Mouse (Mus musculus): ENCODE measurements around the gene Agpat1.

DNA sequence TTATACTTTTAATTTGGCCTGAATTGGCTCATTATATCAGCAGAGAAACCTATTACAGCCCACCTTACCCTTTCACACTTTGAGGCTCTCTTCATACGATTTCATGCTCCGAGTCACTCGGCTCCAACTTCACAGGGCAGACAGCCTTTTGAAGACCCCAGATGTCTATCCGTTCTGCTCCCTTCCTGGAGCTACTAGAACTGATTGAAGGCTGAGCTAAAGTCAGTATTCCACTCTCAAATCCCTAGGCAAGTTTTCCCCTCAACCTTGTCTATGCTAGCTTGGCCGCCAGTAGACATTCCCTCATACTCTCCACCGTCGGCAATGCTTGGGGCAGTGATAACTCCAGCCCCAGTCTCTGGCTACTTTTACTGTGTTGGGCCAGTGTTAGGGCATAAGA is 14.9 kb upstream of the Agpat1 start:
- TF ChIP-seq CTCF (IDR thresholded peaks at IDR 0.05; ENCODE audit: control insufficient read depth, insufficient read depth, insufficient replicate concordance, low read depth, low read length): no peak
- TF ChIP-seq POLR2A (IDR thresholded peaks at IDR 0.05; ENCODE audit: control insufficient read depth, low read depth, low read length): no peak
